Mouse (Mus musculus) embryonic facial prominence, embryonic 12.5 days (tissue): ENCODE data around the gene Plekha3. TPM values are rescaled to one million over a fixed set of nuclear protein-coding genes. Genes with fewer than 3 reads are reported as not detected.

Experiments used
- ATAC-seq: fragments of 200-750 bp; cut with Nextera tagmentation; 2 replicates; pipeline ENCODE4 v1.8.0; 2017; ENCODE audit not compliant: insufficient number of reproducible peaks, insufficient read depth, low FRiP score, low TSS enrichment
- H3K27ac ChIP-seq: fragments of 300-500 bp; sonication (generic); 2 replicates; pipeline ENCODE4 v1.5.1; 2016; ENCODE audit warnings: mild to moderate bottlenecking
- H3K27me3 ChIP-seq: fragments of 300-500 bp; sonication (generic); 2 replicates; pipeline ENCODE4 v1.6.1; 2016; ENCODE audit warnings: mild to moderate bottlenecking, moderate library complexity
- H3K36me3 ChIP-seq: fragments of 300-500 bp; sonication (generic); 2 replicates; pipeline ENCODE4 v1.6.1; 2016; ENCODE audit warnings: mild to moderate bottlenecking
- H3K4me1 ChIP-seq: fragments of 300-500 bp; sonication (generic); 2 replicates; pipeline ENCODE4 v1.6.1; 2016
- H3K4me2 ChIP-seq: fragments of 300-500 bp; sonication (generic); replicated peaks from 2 replicates; pipeline ENCODE4 v1.6.1; 2016; ENCODE audit warnings: mild to moderate bottlenecking, moderate library complexity
- H3K4me3 ChIP-seq: fragments of 300-500 bp; sonication (generic); 2 replicates; pipeline ENCODE4 v1.5.1; 2016; ENCODE audit warnings: mild to moderate bottlenecking
- H3K9ac ChIP-seq: fragments of 300-500 bp; sonication (generic); 2 replicates; pipeline ENCODE4 v1.6.1; 2016; ENCODE audit warnings: mild to moderate bottlenecking, moderate library complexity
- H3K9me3 ChIP-seq: fragments of 300-500 bp; sonication (generic); 2 replicates; pipeline ENCODE4 v1.6.1; 2016; ENCODE audit warnings: mild to moderate bottlenecking, moderate library complexity
- WGBS: fragments of 180-500 bp; shearing (Covaris S2); methylation state at CpG from one replicate; pipeline ENCODE4 v1.1.7; 2016; 5-methylcytosine and 5-hydroxymethylcytosine counted together
- polyA plus RNA-seq: library from polyadenylated mRNA; unstranded; fragments of >200 nt; fragmentation: Nextera tagmentation; extraction: Ambion mirVana; gene quantifications from 2 replicates; pipeline ENCODE4 v1.2.1, GENCODE M21; 2016

Gene Plekha3
- polyA plus RNA-seq, 1 experiment from 2014 or later: 15.8 TPM

GRCm38 (mm10) chr2:76655982-76656381 is 19.1 kb upstream of the Plekha3 start:
- 4% methylated on average over 1 of the region's 1 CpGs for WGBS
- no peak for ATAC-seq
- H3K27me3 ChIP-seq: no peaks in the 10 kb centered on the region

DNA sequence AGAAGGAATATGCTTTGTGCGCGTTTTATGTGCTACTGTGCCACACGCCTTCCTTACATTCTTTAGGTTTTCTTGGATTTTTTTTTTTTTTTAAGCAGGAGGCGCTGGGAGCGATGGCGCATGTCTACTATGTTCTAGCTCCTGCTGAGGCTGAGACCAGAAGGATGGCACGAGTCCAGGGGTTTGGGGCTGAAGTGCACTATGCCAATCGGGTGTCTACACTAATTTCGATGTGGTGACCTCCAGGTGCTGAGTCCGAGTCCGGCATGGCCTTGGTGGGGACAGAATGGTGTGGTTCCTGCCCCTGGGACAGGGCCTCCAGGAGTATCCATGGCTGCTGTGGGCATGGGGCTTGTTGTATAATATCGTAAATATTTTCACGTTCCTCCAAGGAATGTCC is 16.5 kb upstream of the Plekha3 start:
- no peak overlapping the region for H3K27ac ChIP-seq
- ATAC-seq: no peak
- no peaks in the 10 kb centered on the region; the same call in 1 of the 2 replicates for H3K4me1 ChIP-seq
- no peaks in the 10 kb centered on the region for H3K9me3 ChIP-seq
- peaks cover 16% of the 10 kb centered on the region for H3K36me3 ChIP-seq
- 79% methylated on average over 13 of the region's 13 CpGs for WGBS
- no peak overlapping the region for H3K4me2 ChIP-seq
- no peak overlapping the region for H3K9ac ChIP-seq
- H3K27me3 ChIP-seq: no peaks in the 10 kb centered on the region
- H3K4me3 ChIP-seq: no peak overlapping the region

More at GRCm38 (mm10) chr2:76655982-76656381, 19.1 kb upstream of the Plekha3 start:
- Histone ChIP-seq H3K9me3 (no peaks in the 10 kb centered on the region), H3K36me3 (no peaks in the 10 kb centered on the region), H3K4me2 (no peak overlapping the region), H3K4me3 (no peak overlapping the region), H3K4me1 (no peaks in the 10 kb centered on the region; the same call in 1 of the 2 replicates), H3K9ac (no peak overlapping the region), H3K27ac (no peak overlapping the region)

DNA sequence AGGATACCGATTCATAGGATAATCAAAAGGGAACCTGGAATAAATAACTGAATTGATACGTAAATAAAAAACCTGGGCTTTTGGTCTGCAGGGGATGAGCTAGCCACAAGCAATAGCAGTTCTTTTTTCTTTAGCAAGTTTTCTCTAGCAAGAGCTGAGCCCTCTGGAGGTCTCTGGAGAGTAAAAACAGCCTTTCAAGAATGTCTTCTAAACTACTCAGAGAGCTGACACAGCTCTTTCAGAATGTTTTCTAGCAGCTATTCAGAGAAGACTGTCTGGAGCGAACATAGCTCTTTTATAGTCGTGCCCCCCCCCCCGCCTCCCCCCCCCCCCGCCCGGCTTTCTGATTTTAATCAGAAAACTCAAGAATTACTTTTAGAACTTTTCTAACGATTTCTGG is 15.7 kb upstream of the Plekha3 start:
- Histone ChIP-seq H3K9me3 (no peaks in the 10 kb centered on the region), H3K4me3 (no peak overlapping the region), H3K4me2 (no peak overlapping the region), H3K36me3 (peaks cover 24% of the 10 kb centered on the region), H3K27ac (no peak overlapping the region), H3K4me1 (no peaks in the 10 kb centered on the region; the same call in 1 of the 2 replicates), H3K9ac (no peak overlapping the region), H3K27me3 (no peaks in the 10 kb centered on the region)
- no peak for ATAC-seq
- whole genome bisulfite sequencing: 58% methylated on average over 4 of the region's 8 CpGs

- H3K9me3 ChIP-seq: no peaks in the 10 kb centered on the region
- peaks cover 33% of the 10 kb centered on the region for H3K36me3 ChIP-seq
- WGBS: 93% methylated on average over 7 of the region's 7 CpGs
- H3K9ac ChIP-seq: no peak overlapping the region
- no peak overlapping the region for H3K4me3 ChIP-seq
- H3K4me2 ChIP-seq: no peak overlapping the region
- no peak overlapping the region for H3K27ac ChIP-seq
- no peaks in the 10 kb centered on the region for H3K4me1 ChIP-seq
- no peaks in the 10 kb centered on the region for H3K27me3 ChIP-seq
- no peak for ATAC-seq
Observed at GRCm38 (mm10) chr2:76665531-76665930, 9.6 kb upstream of the Plekha3 start.

- Histone ChIP-seq H3K4me3 (no peak overlapping the region), H3K9me3 (no peaks in the 10 kb centered on the region), H3K4me1 (no peaks in the 10 kb centered on the region), H3K36me3 (peaks cover 25% of the 10 kb centered on the region), H3K27ac (no peak overlapping the region), H3K4me2 (no peak overlapping the region), H3K27me3 (no peaks in the 10 kb centered on the region), H3K9ac (no peak overlapping the region)
- 82% methylated on average over 5 of the region's 5 CpGs for WGBS
- ATAC-seq: no peak
Observed at GRCm38 (mm10) chr2:76667200-76667599, 7.9 kb upstream of the Plekha3 start.

GRCm38 (mm10) chr2:76671641-76672040 is 3.4 kb upstream of the Plekha3 start:
- Histone ChIP-seq H3K9me3 (no peaks in the 10 kb centered on the region), H3K4me1 (peaks cover 8% of the 10 kb centered on the region), H3K4me3 (peak overlapping the region; percentile 48), H3K4me2 (peak overlapping the region; percentile 64), H3K9ac (no peak overlapping the region), H3K36me3 (no peaks in the 10 kb centered on the region), H3K27me3 (no peaks in the 10 kb centered on the region), H3K27ac (no peak overlapping the region)
- no peak for ATAC-seq
- WGBS: 87% methylated on average over 6 of the region's 6 CpGs

- 30% methylated on average over 9 of the region's 9 CpGs for WGBS
- Histone ChIP-seq H3K4me2 (peak overlapping the region; percentile 64), H3K27me3 (no peaks in the 10 kb centered on the region), H3K4me1 (peaks cover 10% of the 10 kb centered on the region), H3K4me3 (peak overlapping the region; percentile 48), H3K9me3 (no peaks in the 10 kb centered on the region), H3K36me3 (no peaks in the 10 kb centered on the region), H3K27ac (peak overlapping the region; percentile 83), H3K9ac (peak overlapping the region; percentile 68)
- no peak for ATAC-seq
Observed at GRCm38 (mm10) chr2:76672134-76672745, 2.8 kb upstream of the Plekha3 start.

DNA sequence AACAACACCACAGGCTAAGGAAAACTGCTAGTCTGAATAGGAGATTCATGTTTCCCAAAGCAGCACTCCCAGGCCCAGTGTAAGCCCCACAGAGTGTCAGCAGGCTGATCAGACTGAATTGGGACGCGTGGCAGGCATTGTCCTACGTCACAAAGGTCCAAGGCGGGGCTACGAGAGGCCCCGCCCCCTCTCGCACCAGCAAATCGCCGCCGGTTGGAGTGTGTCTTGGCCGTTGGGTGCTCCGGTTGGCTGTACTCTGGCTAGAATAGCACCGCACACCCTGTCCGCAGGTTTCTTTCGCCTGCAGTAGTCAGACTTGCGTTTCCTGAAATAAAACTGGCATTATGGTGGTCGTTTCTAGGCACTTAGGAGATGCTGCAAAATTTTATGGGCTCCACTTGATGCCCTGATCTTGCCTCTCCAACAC is 2.1 kb upstream of the Plekha3 start, which contains the start of gene Fkbp7:
Gene Fkbp7, minus strand, starts transcription at position 151 of the 427 bp plus-strand sequence.
- peak within 1 kb of the TSS; percentile 68 for H3K9ac ChIP-seq
- peak within 1 kb of the TSS; percentile 48 for H3K4me3 ChIP-seq
- H3K9me3 ChIP-seq: no peaks in the 10 kb centered on the region
- no peaks in the 10 kb centered on the region for H3K27me3 ChIP-seq
- H3K4me1 ChIP-seq: peaks cover 10% of the 10 kb centered on the region
- H3K4me2 ChIP-seq: peak within 1 kb of the TSS; percentile 64
- peak; percentile 92 for ATAC-seq
- peak within 1 kb of the TSS; percentile 83 for H3K27ac ChIP-seq
- under 1% methylated on average over 17 of the region's 17 CpGs for WGBS
- no peaks in the 10 kb centered on the region for H3K36me3 ChIP-seq

DNA sequence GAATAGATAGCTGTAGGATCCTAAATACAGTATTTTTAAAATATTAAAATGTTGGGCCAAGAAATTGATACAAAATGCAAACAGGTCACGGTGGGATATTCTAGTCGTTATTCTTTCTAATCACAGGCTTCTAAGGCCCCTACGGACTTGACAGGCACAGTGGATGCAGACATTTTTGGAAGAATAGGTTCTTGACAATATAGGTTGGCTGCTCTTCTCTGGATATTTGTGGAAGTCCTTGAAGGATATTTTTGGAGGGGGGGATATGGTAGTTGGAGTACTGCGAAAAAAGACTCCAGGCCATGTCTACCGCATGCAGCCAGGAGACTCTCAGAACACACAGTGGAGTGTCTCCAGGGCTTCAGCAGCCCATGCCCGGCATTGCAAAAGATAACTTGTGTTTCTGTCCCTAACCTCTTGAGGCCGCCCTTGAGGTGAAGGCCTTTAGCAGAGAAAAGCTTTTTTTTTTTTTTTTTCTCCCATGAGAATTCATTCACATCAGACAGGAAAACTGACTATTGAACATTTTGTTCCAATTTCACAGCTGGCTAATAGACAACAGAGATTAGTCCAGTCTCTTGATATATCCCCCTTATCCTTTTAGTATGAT is 1.5 kb upstream of the Plekha3 start:
- Histone ChIP-seq H3K36me3 (0 out of 2 replicates have a peak, but pooled peaks cover 4% of the 10 kb centered on the region), H3K27ac (peak overlapping the region; percentile 83; the same call in 1 of the 2 replicates), H3K4me3 (peak overlapping the region; percentile 48), H3K4me1 (peaks cover 10% of the 10 kb centered on the region), H3K4me2 (peak overlapping the region; percentile 64), H3K9me3 (no peaks in the 10 kb centered on the region), H3K27me3 (no peaks in the 10 kb centered on the region), H3K9ac (0 out of 2 replicates have a peak overlapping the region, but pooled peaks have one; percentile 68)
- WGBS: 36% methylated on average over 7 of the region's 7 CpGs
- no peak for ATAC-seq

DNA sequence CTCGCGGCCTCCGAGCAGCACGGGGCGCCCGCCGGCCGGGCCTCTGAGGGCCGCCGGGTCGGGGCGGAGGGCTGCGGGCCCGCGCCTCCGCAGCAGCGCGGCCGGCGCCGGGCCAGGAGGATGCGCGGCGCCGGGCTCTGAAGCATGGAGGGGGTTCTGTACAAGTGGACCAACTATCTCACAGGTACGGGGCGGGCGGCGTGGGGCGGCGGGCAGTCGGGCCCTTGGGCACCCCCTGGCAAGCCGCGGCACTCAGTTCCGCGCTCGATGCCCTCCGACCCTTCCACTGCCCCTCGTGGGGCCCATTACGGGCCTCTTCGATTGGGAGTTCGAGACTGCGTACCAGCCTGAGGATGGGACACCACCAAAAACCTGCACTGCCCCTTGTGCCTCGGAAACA is 370 bp downstream of the Plekha3 start:
- peaks cover 10% of the 10 kb centered on the region for H3K4me1 ChIP-seq
- H3K27ac ChIP-seq: peak overlapping the region; percentile 85
- WGBS: under 1% methylated on average over 35 of the region's 44 CpGs
- H3K9me3 ChIP-seq: no peaks in the 10 kb centered on the region
- peak overlapping the region; percentile 78 for H3K4me3 ChIP-seq
- peak overlapping the region; percentile 88 for H3K9ac ChIP-seq
- H3K36me3 ChIP-seq: 0 out of 2 replicates have a peak, but pooled peaks cover 12% of the 10 kb centered on the region
- no peaks in the 10 kb centered on the region for H3K27me3 ChIP-seq
- ATAC-seq: peak; percentile 18; the same call in 1 of the 2 replicates
- H3K4me2 ChIP-seq: peak overlapping the region; percentile 56

GRCm38 (mm10) chr2:76675949-76676348 is 868 bp downstream of the Plekha3 start:
- H3K4me3 ChIP-seq: peak overlapping the region; percentile 78
- peak overlapping the region; percentile 56 for H3K4me2 ChIP-seq
- no peak for ATAC-seq
- WGBS: 9% methylated on average over 4 of the region's 4 CpGs
- H3K9me3 ChIP-seq: no peaks in the 10 kb centered on the region
- 0 out of 2 replicates have a peak, but pooled peaks cover 13% of the 10 kb centered on the region for H3K36me3 ChIP-seq
- H3K27me3 ChIP-seq: no peaks in the 10 kb centered on the region
- H3K4me1 ChIP-seq: peaks cover 10% of the 10 kb centered on the region
- H3K27ac ChIP-seq: no peak overlapping the region
- peak overlapping the region; percentile 88; the same call in 1 of the 2 replicates for H3K9ac ChIP-seq
